Mouse (Mus musculus) liver, embryonic 14.5 days (tissue): ENCODE results near the gene Olfr1414.

Experiments used
- CTCF ChIP-seq: IDR thresholded peaks from 2 replicates; pipeline ENCODE4 v1.5.1; 2016; ENCODE audit warnings: antibody characterized with exemption, low read depth, control low read depth
- EP300 ChIP-seq: IDR thresholded peaks from 2 replicates; pipeline ENCODE4 v1.6.1; 2016; ENCODE audit warnings: antibody characterized with exemption, low read depth

GRCm38 (mm10) chr1:92518561-92518960 is at the start of gene Olfr1414:
- TF ChIP-seq CTCF (no peak), EP300 (no peak)
